Mouse (Mus musculus): Measurements from ENCODE around the gene Tst.

GRCm38 (mm10) chr15:78428391-78429138 lies 22.9 kb upstream of the Tst start, which contains the start of gene Kctd17:
- TF ChIP-seq POLR2A (IDR thresholded peaks at IDR 0.05; ENCODE audit: borderline replicate concordance, low read depth, low read length) (no peak), CTCF (IDR thresholded peaks at IDR 0.05; ENCODE audit: low read depth, low read length) (no peak)
